Mouse (Mus musculus) heart, adult 2 months (tissue): ENCODE measurements at regions not wholly inside any gene's neighbourhood (a gene's known extent, or its start where the extent isn't known, plus 50 kb on each side); places are given as distances from the start of the nearest gene placed in this dataset.

Source experiments
- CTCF ChIP-seq: fragments of 200-600 bp; IDR thresholded peaks from 2 replicates; pipeline ENCODE4 v1.8.1; 2022; ENCODE audit warnings: antibody characterized with exemption, mild to moderate bottlenecking, moderate library complexity
- EP300 ChIP-seq: fragments of 200-500 bp; IDR thresholded peaks from 2 replicates; pipeline ENCODE4 v1.6.1; 2011; ENCODE audit warnings: low read depth, low read length, control low read depth; ENCODE audit not compliant: insufficient read depth
- POLR2A ChIP-seq: fragments of 200-500 bp; IDR thresholded peaks from 2 replicates; pipeline ENCODE4 v1.6.1; 2011; ENCODE audit warnings: mild to moderate bottlenecking, low read depth, low read length, control low read depth; ENCODE audit not compliant: insufficient read depth

DNA sequence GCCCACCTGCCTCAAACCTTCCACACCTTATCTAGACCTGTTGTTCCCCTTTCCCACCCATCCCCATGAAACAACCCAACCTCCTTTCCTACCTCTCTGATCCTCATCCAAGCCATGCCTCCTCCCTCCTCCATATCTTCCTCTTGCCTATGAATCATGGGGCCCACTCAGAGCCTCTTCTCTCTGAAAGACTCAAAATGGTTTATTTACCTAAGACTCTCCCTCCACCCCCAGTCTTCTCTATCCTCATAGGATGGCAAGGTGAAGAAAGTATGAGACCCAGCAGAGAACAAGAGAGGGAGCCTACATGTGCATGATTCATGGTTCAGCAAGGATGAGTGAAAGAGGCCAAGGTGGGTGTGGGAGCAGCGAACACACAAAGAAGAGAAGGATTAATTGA lies 118.5 kb upstream of the Gm26657 start:
- TF ChIP-seq CTCF: no peak
- TF ChIP-seq POLR2A: no peak
- no peak for TF ChIP-seq EP300
